Mouse (Mus musculus): ENCODE data around the gene Bcar3.

Bcar3 gene

GRCm38 (mm10) chr3:122418564-122419274 lies 124.8 kb downstream of the Bcar3 start:
- DNase-seq (ENCODE audit: low spot score in 2 of 2) = no peak

GRCm38 (mm10) chr3:122419610-122420409 lies 125.9 kb downstream of the Bcar3 start:
- DNase-seq (ENCODE audit: low spot score in 2 of 2) = peak; percentile 78

- peak in 1 of 2 experiments; percentile 32 for DNase-seq (ENCODE audit: low spot score in 2 of 2)
Observed at GRCm38 (mm10) chr3:122420410-122420774, 126.5 kb downstream of the Bcar3 start.

GRCm38 (mm10) chr3:122421042-122421702 lies 127.2 kb downstream of the Bcar3 start:
- DNase-seq (ENCODE audit: low spot score in 2 of 2) = no peak

GRCm38 (mm10) chr3:122421802-122422201 lies 127.9 kb downstream of the Bcar3 start:
- no peak for DNase-seq (ENCODE audit: low spot score in 2 of 2)

GRCm38 (mm10) chr3:122422276-122422675 lies 128.3 kb downstream of the Bcar3 start:
- DNase-seq (ENCODE audit: low spot score in 2 of 2) = no peak

GRCm38 (mm10) chr3:122423643-122424042 lies 129.7 kb downstream of the Bcar3 start:
- no peak for DNase-seq (ENCODE audit: low spot score in 2 of 2)

- no peak for DNase-seq (ENCODE audit: low spot score in 2 of 2)
Observed at GRCm38 (mm10) chr3:122428325-122428821, 134.4 kb downstream of the Bcar3 start.

- DNase-seq (ENCODE audit: low spot score in 2 of 2) = peak in 1 of 2 experiments; percentile 40
Observed at GRCm38 (mm10) chr3:122430780-122431497, 137.0 kb downstream of the Bcar3 start.

GRCm38 (mm10) chr3:122432811-122433406 lies 139.0 kb downstream of the Bcar3 start:
- no peak for DNase-seq (ENCODE audit: low spot score in 2 of 2)

GRCm38 (mm10) chr3:122433975-122434626 lies 140.2 kb downstream of the Bcar3 start:
- no peak for DNase-seq (ENCODE audit: low spot score in 2 of 2)

- no peak for DNase-seq (ENCODE audit: low spot score in 2 of 2)
Observed at GRCm38 (mm10) chr3:122434983-122435935, 141.3 kb downstream of the Bcar3 start.

GRCm38 (mm10) chr3:122438143-122438825 lies 144.3 kb downstream of the Bcar3 start:
- DNase-seq (ENCODE audit: low spot score in 2 of 2) = no peak

GRCm38 (mm10) chr3:122445696-122446095 lies 151.8 kb downstream of the Bcar3 start:
- DNase-seq (ENCODE audit: low spot score in 2 of 2) = no peak

- DNase-seq (ENCODE audit: low spot score in 2 of 2) = no peak
Observed at GRCm38 (mm10) chr3:122446678-122447077, 152.7 kb downstream of the Bcar3 start.

- DNase-seq (ENCODE audit: low spot score in 2 of 2) = no peak
Observed at GRCm38 (mm10) chr3:122448196-122448595, 154.3 kb downstream of the Bcar3 start.

- no peak for DNase-seq (ENCODE audit: low spot score in 2 of 2)
Observed at GRCm38 (mm10) chr3:122450041-122450440, 156.1 kb downstream of the Bcar3 start.

- no peak for DNase-seq (ENCODE audit: low spot score in 2 of 2)
Observed at GRCm38 (mm10) chr3:122453875-122454274, 159.9 kb downstream of the Bcar3 start.

- DNase-seq (ENCODE audit: low spot score in 2 of 2) = no peak
Observed at GRCm38 (mm10) chr3:122456156-122456555, 162.2 kb downstream of the Bcar3 start.
